8 mouse cellular contexts compared by ENCODE assay signal in genomic region chr11:55162670-55163069, GRCm38 (mm10). TPM values are rescaled to one million over a fixed set of nuclear protein-coding genes. Genes with fewer than 3 reads are reported as not detected.
DNase-seq lines count a peak whose midpoint lies in the region; ATAC-seq and TF ChIP-seq lines count a peak whose summit lies in the region.

No protein-coding gene starts in this region.

- no peaks in the 10 kb centered on the region for H3K9me3 ChIP-seq in hindbrain, embryonic 10.5 days
- H3K9me3 ChIP-seq in hindbrain, embryonic 14.5 days (ENCODE audit: control insufficient read depth, low read length): no peaks in the 10 kb centered on the region
- H3K9me3 ChIP-seq in E14TG2a.4 (ENCODE audit: low read length): no peaks in the 10 kb centered on the region
- H3K9me3 ChIP-seq in liver, embryonic 11.5 days (ENCODE audit: control insufficient read depth, low read length): no peaks in the 10 kb centered on the region

- no peaks in the 10 kb centered on the region for H3K36me3 ChIP-seq in hindbrain, embryonic 10.5 days
- H3K36me3 ChIP-seq in hindbrain, embryonic 14.5 days (replicated peaks; ENCODE audit: control insufficient read depth, insufficient read depth): no peaks in the 10 kb centered on the region
- no peaks in the 10 kb centered on the region for H3K36me3 ChIP-seq in E14TG2a.4 (ENCODE audit: insufficient read depth, low read length)
- H3K36me3 ChIP-seq in liver, embryonic 11.5 days (ENCODE audit: control insufficient read depth, insufficient read depth, low read length): no peaks in the 10 kb centered on the region

- no peak overlapping the region for H3K4me3 ChIP-seq in hindbrain, embryonic 10.5 days
- no peak overlapping the region for H3K4me3 ChIP-seq in hindbrain, embryonic 14.5 days (replicated peaks; ENCODE audit: low read length)
- H3K4me3 ChIP-seq in E14TG2a.4 (replicated peaks; ENCODE audit: low read length): no peak overlapping the region
- H3K4me3 ChIP-seq in liver, embryonic 11.5 days (ENCODE audit: low read depth, low read length): no peak overlapping the region

- ATAC-seq in hindbrain, embryonic 14.5 days (ENCODE audit: low FRiP score): no peak
- peak; percentile 18; the same call in 1 of the 2 replicates for ATAC-seq in liver, embryonic 11.5 days (replicated peaks; ENCODE audit: low FRiP score)

- H3K27ac ChIP-seq in hindbrain, embryonic 10.5 days: no peak overlapping the region
- H3K27ac ChIP-seq in hindbrain, embryonic 14.5 days: no peak overlapping the region
- H3K27ac ChIP-seq in liver, embryonic 11.5 days (ENCODE audit: low read depth, low read length): no peak overlapping the region

- WGBS in hindbrain, embryonic 10.5 days: 48% methylated on average over 9 of the region's 9 CpGs
- WGBS in hindbrain, embryonic 14.5 days: 53% methylated on average over 9 of the region's 9 CpGs
- WGBS in liver, embryonic 11.5 days: 40% methylated on average over 9 of the region's 9 CpGs

- no peaks in the 10 kb centered on the region for H3K27me3 ChIP-seq in hindbrain, embryonic 10.5 days (ENCODE audit: insufficient read depth, poor library complexity, severe bottlenecking)
- no peaks in the 10 kb centered on the region for H3K27me3 ChIP-seq in hindbrain, embryonic 14.5 days (ENCODE audit: control insufficient read depth, insufficient read depth, low read length)
- 0 out of 2 replicates have a peak, but pooled peaks cover 3% of the 10 kb centered on the region for H3K27me3 ChIP-seq in E14TG2a.4 (ENCODE audit: insufficient read depth, low read length)
- no peaks in the 10 kb centered on the region for H3K27me3 ChIP-seq in liver, embryonic 11.5 days (replicated peaks; ENCODE audit: control insufficient read depth, insufficient read depth, low read length)

- H3K4me2 ChIP-seq in hindbrain, embryonic 14.5 days (replicated peaks): no peak overlapping the region
- H3K4me2 ChIP-seq in liver, embryonic 11.5 days: no peak overlapping the region

- no peaks in the 10 kb centered on the region for H3K4me1 ChIP-seq in hindbrain, embryonic 10.5 days (replicated peaks)
- H3K4me1 ChIP-seq in hindbrain, embryonic 14.5 days (replicated peaks; ENCODE audit: control insufficient read depth, insufficient read depth, low read length): no peaks in the 10 kb centered on the region
- peaks cover 20% of the 10 kb centered on the region for H3K4me1 ChIP-seq in E14TG2a.4 (replicated peaks; ENCODE audit: low read depth, low read length)
- H3K4me1 ChIP-seq in liver, embryonic 11.5 days (replicated peaks; ENCODE audit: control insufficient read depth, insufficient read depth, low read length): no peaks in the 10 kb centered on the region

- DNase-seq in hindbrain, embryonic 10.5 days (ENCODE audit: low spot score): peak; percentile 41
- DNase-seq in hindbrain, embryonic 14.5 days (ENCODE audit: low spot score): no peak
- DNase-seq in brain, adult 2 months (ENCODE audit: low read depth, low spot score): peak; percentile 51
- peak; percentile 60 for DNase-seq in kidney, postnatal 10 days
- DNase-seq in liver, embryonic 11.5 days (ENCODE audit: low spot score): peak; percentile 47
- peak; percentile 52 for DNase-seq in right cerebral cortex, adult 18-20 months
- DNase-seq in gastrocnemius, postnatal 14 days: no peak

- H3K9ac ChIP-seq in hindbrain, embryonic 14.5 days: no peak overlapping the region
- no peak overlapping the region for H3K9ac ChIP-seq in liver, embryonic 11.5 days (ENCODE audit: low read depth, low read length)

- intact Hi-C loops in gastrocnemius, postnatal 14 days (cut with DNase I; ENCODE audit: low total_unique reads): no loop called here

- peak; percentile 99 for TF ChIP-seq CTCF in E14TG2a.4 (conservative IDR thresholded peaks at IDR 0.05; ENCODE audit: low read length)

RNA-seq across cellular contexts. Expression of gene Slc36a3, which starts 11.2 kb away (rescaled TPM):
- polyA plus RNA-seq in hindbrain, embryonic 10.5 days (2016; fragmentation: Nextera tagmentation; extraction: Ambion mirVana): not detected in 2 replicates
- not detected in 2 replicates for polyA plus RNA-seq in hindbrain, embryonic 14.5 days (2014; fragmentation: Nextera tagmentation; extraction: Ambion mirVana)
- not detected in 2 replicates for polyA plus RNA-seq in liver, embryonic 11.5 days (2014; fragmentation: Nextera tagmentation; extraction: Ambion mirVana)
- not detected for total RNA-seq in gastrocnemius, postnatal 14 days (2021)

RNA-seq across cellular contexts. Expression of gene Slc36a2, which starts 22.2 kb away (rescaled TPM):
- 0.97 and 1.0 TPM in 2 replicates for polyA plus RNA-seq in hindbrain, embryonic 10.5 days (2016; fragmentation: Nextera tagmentation; extraction: Ambion mirVana)
- 0.70 and 0.99 TPM in 2 replicates for polyA plus RNA-seq in hindbrain, embryonic 14.5 days (2014; fragmentation: Nextera tagmentation; extraction: Ambion mirVana)
- 5.5 and 5.8 TPM in 2 replicates for polyA plus RNA-seq in liver, embryonic 11.5 days (2014; fragmentation: Nextera tagmentation; extraction: Ambion mirVana)
- total RNA-seq in gastrocnemius, postnatal 14 days (2021): 1 to 10 TPM in 1 of 2 experiments, under 1 TPM in 1; 0.66 to 2.4 TPM

RNA-seq across cellular contexts. Expression of gene Slc36a1, which starts 41.5 kb away (rescaled TPM):
- 1.6 TPM in 2 replicates for polyA plus RNA-seq in hindbrain, embryonic 10.5 days (2016; fragmentation: Nextera tagmentation; extraction: Ambion mirVana)
- polyA plus RNA-seq in hindbrain, embryonic 14.5 days (2014; fragmentation: Nextera tagmentation; extraction: Ambion mirVana): 4.8 and 5.2 TPM in 2 replicates
- 2.0 and 2.9 TPM in 2 replicates for polyA plus RNA-seq in liver, embryonic 11.5 days (2014; fragmentation: Nextera tagmentation; extraction: Ambion mirVana)
- total RNA-seq in gastrocnemius, postnatal 14 days (2021): 1 to 10 TPM; 4.7 to 5.7 TPM

Comparison
In these comparisons a context has a peak if more than half of its experiments do, and no peak if none do; other contexts are left out.
1. DNase-seq: peak in hindbrain, embryonic 10.5 days (single experiment), brain, adult 2 months (single experiment), kidney, postnatal 10 days (single experiment), liver, embryonic 11.5 days (single experiment) and right cerebral cortex, adult 18-20 months (single experiment); none in hindbrain, embryonic 14.5 days (single experiment) and gastrocnemius, postnatal 14 days (single experiment).